Mouse (Mus musculus): ENCODE measurements around the gene Elovl4. TPM values are rescaled to one million over a fixed set of nuclear protein-coding genes. Genes with fewer than 3 reads are reported as not detected.

Elovl4 gene
- 0.24 TPM for polyA plus RNA-seq (2014; fragmentation: Illumina TruSeq; extraction: RNeasy Lipid Tissue Mini Kit (QIAGEN cat#74804); ENCODE audit: insufficient read depth, low read depth, low replicate concordance)

GRCm38 (mm10) chr9:83805977-83806815, at the start of gene Elovl4:
TSS of gene Elovl4 (minus strand) at chr9:83806277.

GRCm38 (mm10) chr9:83833811-83834747, 28.0 kb upstream of the Elovl4 start, which contains the start of gene Ttk:
TSS of gene Ttk (plus strand) at chr9:83834689.

Other genes starting within 250 kb of the Elovl4 start
- 0.12 TPM for gene Ttk, start 28.4 kb upstream of the Elovl4 start, polyA plus RNA-seq (2014; fragmentation: Illumina TruSeq; extraction: RNeasy Lipid Tissue Mini Kit (QIAGEN cat#74804); ENCODE audit: insufficient read depth, low read depth, low replicate concordance)
- gene Bckdhb, start 118.9 kb upstream of the Elovl4 start, polyA plus RNA-seq (2014; fragmentation: Illumina TruSeq; extraction: RNeasy Lipid Tissue Mini Kit (QIAGEN cat#74804); ENCODE audit: insufficient read depth, low read depth, low replicate concordance): 15.7 TPM

Data from lung, adult 10 weeks (tissue).